Mouse (Mus musculus) brain, embryonic 14.5 days (tissue): ENCODE data around the gene Klhdc2.

Experiments used
- CTCF ChIP-seq: fragments of 200-500 bp; IDR thresholded peaks from 2 replicates; pipeline ENCODE4 v1.5.1; 2012; ENCODE audit warnings: inconsistent platforms, mild to moderate bottlenecking, moderate library complexity, borderline replicate concordance; ENCODE audit not compliant: insufficient read depth, insufficient read length; ENCODE audit errors: extremely low read depth
- POLR2A ChIP-seq: fragments of 200-500 bp; IDR thresholded peaks from 2 replicates; pipeline ENCODE4 v1.6.1; 2012; ENCODE audit warnings: mild to moderate bottlenecking, inconsistent platforms, borderline replicate concordance; ENCODE audit not compliant: poor library complexity, insufficient read depth, insufficient read length, severe bottlenecking; ENCODE audit errors: extremely low read depth

- TF ChIP-seq CTCF (peak; percentile 57; the same call in 1 of the 2 replicates), POLR2A (no peak)
Observed at GRCm38 (mm10) chr12:69333547-69333946, 37.1 kb downstream of the Klhdc2 start.
